Mouse (Mus musculus) G1E (cell line): ENCODE results near the gene Adam10. TPM values are rescaled to one million over a fixed set of nuclear protein-coding genes. Genes with fewer than 3 reads are reported as not detected.

Source experiments
- ATAC-seq: 2 replicates; pipeline ENCODE4 v1.8.0; 2016; ENCODE audit warnings: mild to moderate bottlenecking; ENCODE audit not compliant: insufficient number of reproducible peaks, poor library complexity, low FRiP score, severe bottlenecking; ENCODE audit errors: extremely low read depth
- DNase-seq: peaks from one replicate; pipeline ENCODE4 v3.0.0; 2012; ENCODE audit warnings: low spot score
- H3K27me3 ChIP-seq: 2 replicates; pipeline ENCODE4 v1.6.1; 2012; ENCODE audit warnings: mild to moderate bottlenecking, low read length, inconsistent platforms; ENCODE audit not compliant: insufficient read depth
- H3K36me3 ChIP-seq: replicated peaks from 2 replicates; pipeline ENCODE3; 2012; ENCODE audit warnings: mild to moderate bottlenecking, inconsistent platforms
- H3K4me1 ChIP-seq: 2 replicates; pipeline ENCODE4 v1.6.1; 2012; ENCODE audit warnings: low read depth, low read length, inconsistent platforms, mixed read lengths; ENCODE audit not compliant: insufficient read depth
- H3K4me3 ChIP-seq: 2 replicates; pipeline ENCODE4 v1.5.1; 2012; ENCODE audit warnings: low read depth, mild to moderate bottlenecking, inconsistent platforms, low read length, moderate library complexity, mixed read lengths
- H3K9me3 ChIP-seq: replicated peaks from 2 replicates; pipeline ENCODE4 v1.6.1; 2012; ENCODE audit warnings: inconsistent platforms
- CTCF ChIP-seq: IDR thresholded peaks from 2 replicates; pipeline ENCODE4 v1.5.1; 2012; ENCODE audit warnings: low read depth, low read length, inconsistent platforms, mixed read lengths
- GATA1 ChIP-seq: IDR thresholded peaks from 2 replicates; pipeline ENCODE4 v1.6.1; 2012; ENCODE audit warnings: borderline replicate concordance, low read length, inconsistent platforms, mixed read lengths
- GATA2 ChIP-seq: IDR thresholded peaks from 2 replicates; pipeline ENCODE4 v1.6.1; 2012; ENCODE audit warnings: low read depth, low read length, inconsistent platforms, borderline replicate concordance
- POLR2AphosphoS5 ChIP-seq: IDR thresholded peaks from 2 replicates; pipeline ENCODE4 v1.6.1; 2012; ENCODE audit warnings: low read depth, low read length, inconsistent platforms; ENCODE audit not compliant: insufficient replicate concordance
- TAL1 ChIP-seq: conservative IDR thresholded peaks from 2 replicates; pipeline ENCODE4 v1.6.1; 2012; ENCODE audit warnings: low read depth, low read length, inconsistent platforms, mixed read lengths
- polyA plus RNA-seq: library from polyadenylated mRNA; stranded (reverse); fragments of >175 nt; gene quantifications from 2 replicates; pipeline ENCODE4 v1.2.3, GENCODE M21; 2012
- total RNA-seq, 2 experiments: library from RNA; stranded (forward) in 1 of 2; stranded (reverse) in 1 of 2; fragments of 200-1000 nt in 1 of 2; fragments of >200 nt in 1 of 2; fragmentation: Nextera tagmentation in 1 of 2; gene quantifications; 2 replicates each; pipeline ENCODE4 v1.2.3; 2014 to 2017

Gene Adam10
- total and polyA plus RNA-seq, 3 experiments = 37.5 to 117 (median 45.9) TPM

- no peaks in the 10 kb centered on the region for H3K9me3 ChIP-seq
- TF ChIP-seq TAL1 = no peak
- no peak for TF ChIP-seq CTCF
- no peak for TF ChIP-seq GATA1
- TF ChIP-seq GATA2 = no peak
- no peak for TF ChIP-seq POLR2AphosphoS5
- ATAC-seq = no peak
- H3K27me3 ChIP-seq = no peaks in the 10 kb centered on the region
- H3K36me3 ChIP-seq = peaks cover 71% of the 10 kb centered on the region
- H3K4me1 ChIP-seq = no peaks in the 10 kb centered on the region
- no peak overlapping the region for H3K4me3 ChIP-seq
- no peak for DNase-seq
Measured at GRCm38 (mm10) chr9:70751504-70752222, 72.9 kb downstream of the Adam10 start.

GRCm38 (mm10) chr9:70760974-70761373 lies 82.2 kb downstream of the Adam10 start:
- Histone ChIP-seq H3K27me3 (no peaks in the 10 kb centered on the region), H3K4me1 (peaks cover 2% of the 10 kb centered on the region; the same call in 1 of the 2 replicates), H3K9me3 (no peaks in the 10 kb centered on the region), H3K4me3 (no peak overlapping the region), H3K36me3 (peaks cover 82% of the 10 kb centered on the region)
- DNase-seq (no peak), ATAC-seq (no peak)
- TF ChIP-seq TAL1 = no peak
- TF ChIP-seq GATA2 = no peak
- no peak for TF ChIP-seq CTCF
- TF ChIP-seq POLR2AphosphoS5 = no peak
- TF ChIP-seq GATA1 = no peak

- TF ChIP-seq POLR2AphosphoS5 = no peak
- no peak for TF ChIP-seq GATA2
- peak; percentile 58 for TF ChIP-seq TAL1
- Histone ChIP-seq H3K36me3 (peaks cover 71% of the 10 kb centered on the region), H3K27me3 (no peaks in the 10 kb centered on the region), H3K9me3 (no peaks in the 10 kb centered on the region), H3K4me3 (no peak overlapping the region), H3K4me1 (peaks cover 39% of the 10 kb centered on the region)
- DNase-seq = peak; percentile 6
- ATAC-seq = peak; percentile 54; the same call in 1 of the 2 replicates
Measured at GRCm38 (mm10) chr9:70775517-70775916, 96.7 kb downstream of the Adam10 start.

GRCm38 (mm10) chr9:70782191-70782590 lies 103.4 kb downstream of the Adam10 start:
- H3K4me3 ChIP-seq = no peak overlapping the region
- TF ChIP-seq GATA1 = no peak
- TF ChIP-seq TAL1 = no peak
- no peak for TF ChIP-seq POLR2AphosphoS5
- no peak for TF ChIP-seq GATA2
- H3K36me3 ChIP-seq = peaks cover 61% of the 10 kb centered on the region
- H3K9me3 ChIP-seq = no peaks in the 10 kb centered on the region
- peaks cover 2% of the 10 kb centered on the region for H3K4me1 ChIP-seq
- H3K27me3 ChIP-seq = no peaks in the 10 kb centered on the region
- ATAC-seq = no peak
- DNase-seq = no peak

GRCm38 (mm10) chr9:70788705-70789104 lies 109.9 kb downstream of the Adam10 start:
- DNase-seq (no peak), ATAC-seq (no peak)
- TF ChIP-seq GATA1 (no peak), POLR2AphosphoS5 (no peak), TAL1 (no peak), GATA2 (no peak), CTCF (no peak)
- no peaks in the 10 kb centered on the region for H3K27me3 ChIP-seq
- peaks cover 16% of the 10 kb centered on the region for H3K36me3 ChIP-seq
- H3K4me3 ChIP-seq = no peak overlapping the region
- H3K9me3 ChIP-seq = no peaks in the 10 kb centered on the region
- no peaks in the 10 kb centered on the region for H3K4me1 ChIP-seq

- Histone ChIP-seq H3K27me3 (no peaks in the 10 kb centered on the region), H3K4me1 (no peaks in the 10 kb centered on the region), H3K9me3 (no peaks in the 10 kb centered on the region), H3K36me3 (peaks cover 6% of the 10 kb centered on the region), H3K4me3 (no peak overlapping the region)
- DNase-seq (no peak), ATAC-seq (no peak)
- no peak for TF ChIP-seq GATA2
- TF ChIP-seq GATA1 = no peak
- TF ChIP-seq CTCF = no peak
- TF ChIP-seq POLR2AphosphoS5 = no peak
- no peak for TF ChIP-seq TAL1
Measured at GRCm38 (mm10) chr9:70790621-70791020, 111.8 kb downstream of the Adam10 start.

- Histone ChIP-seq H3K36me3 (no peaks in the 10 kb centered on the region), H3K4me3 (no peak overlapping the region), H3K9me3 (no peaks in the 10 kb centered on the region), H3K4me1 (no peaks in the 10 kb centered on the region), H3K27me3 (no peaks in the 10 kb centered on the region)
- ATAC-seq (no peak), DNase-seq (no peak)
- TF ChIP-seq TAL1 = no peak
- TF ChIP-seq GATA1 = no peak
- TF ChIP-seq GATA2 = no peak
- TF ChIP-seq POLR2AphosphoS5 = no peak
- no peak for TF ChIP-seq CTCF
Measured at GRCm38 (mm10) chr9:70794643-70795438, 116.0 kb downstream of the Adam10 start.
